Mouse (Mus musculus): ENCODE results near the gene Grid1.

Grid1 gene

GRCm38 (mm10) chr14:35453702-35454101 is 633.8 kb downstream of the Grid1 start:
- DNase-seq (ENCODE audit: low read depth), result no peak

DNA sequence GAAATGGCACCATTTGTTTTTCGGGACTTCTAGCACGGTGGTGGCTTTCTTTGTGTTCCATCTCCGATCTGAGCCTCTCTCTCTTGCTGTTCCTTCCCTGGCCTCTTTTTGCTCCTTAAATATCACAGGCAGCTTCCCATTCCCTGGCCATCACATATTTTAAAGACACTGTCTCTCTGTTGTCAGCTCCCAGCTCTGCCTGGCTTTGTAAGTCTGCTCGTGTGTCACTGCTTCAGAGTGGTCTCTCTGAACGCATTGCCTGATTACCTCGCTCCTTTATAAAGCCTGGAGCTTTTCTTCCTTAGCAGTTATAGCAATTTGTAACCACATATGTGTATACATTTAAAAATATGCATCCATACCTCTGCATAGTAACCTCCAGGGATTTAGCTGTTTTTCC is 648.3 kb downstream of the Grid1 start:
- DNase-seq (ENCODE audit: low read depth), result no peak

DNA sequence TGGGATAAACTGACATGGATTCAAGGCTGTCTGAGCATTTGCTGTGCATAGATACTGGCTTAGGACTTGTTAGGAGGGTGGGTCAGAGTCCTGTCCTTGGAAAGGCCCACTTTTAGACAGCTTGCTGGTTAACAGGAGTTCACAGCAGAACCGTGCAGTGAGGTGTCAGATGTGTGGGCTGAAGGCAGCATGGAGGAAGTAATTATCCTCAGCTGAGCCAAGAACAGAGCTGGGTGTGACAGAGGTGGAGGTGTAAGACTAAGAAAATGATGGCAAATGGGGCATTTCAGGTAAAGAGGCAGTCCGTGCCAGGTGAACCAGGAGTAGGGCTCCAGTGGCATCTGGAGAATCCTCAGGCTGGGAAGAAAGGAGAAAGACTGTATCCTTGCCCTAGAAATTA is 666.1 kb downstream of the Grid1 start:
- no peak for DNase-seq (ENCODE audit: low read depth)

DNA sequence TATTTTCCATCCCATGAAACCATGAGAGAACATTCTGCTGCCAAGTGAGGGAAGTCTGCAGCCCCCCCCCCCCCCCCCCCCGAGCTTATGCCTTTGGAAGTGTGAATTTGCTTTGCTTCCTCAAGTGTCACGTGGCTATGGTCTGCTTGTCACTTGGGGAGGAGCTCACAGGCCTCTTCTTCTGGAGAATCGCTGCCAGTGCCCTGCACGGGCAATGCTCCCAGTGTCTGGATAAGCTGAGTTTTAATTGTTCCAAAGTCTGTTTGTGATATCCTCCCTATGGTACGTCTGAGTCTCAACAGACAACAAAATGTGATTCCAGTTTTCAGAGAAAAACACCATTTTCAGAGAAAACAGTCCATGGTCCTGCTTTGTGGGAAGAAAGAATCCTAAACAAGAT is 682.4 kb downstream of the Grid1 start:
- DNase-seq (ENCODE audit: low read depth), result no peak

DNA sequence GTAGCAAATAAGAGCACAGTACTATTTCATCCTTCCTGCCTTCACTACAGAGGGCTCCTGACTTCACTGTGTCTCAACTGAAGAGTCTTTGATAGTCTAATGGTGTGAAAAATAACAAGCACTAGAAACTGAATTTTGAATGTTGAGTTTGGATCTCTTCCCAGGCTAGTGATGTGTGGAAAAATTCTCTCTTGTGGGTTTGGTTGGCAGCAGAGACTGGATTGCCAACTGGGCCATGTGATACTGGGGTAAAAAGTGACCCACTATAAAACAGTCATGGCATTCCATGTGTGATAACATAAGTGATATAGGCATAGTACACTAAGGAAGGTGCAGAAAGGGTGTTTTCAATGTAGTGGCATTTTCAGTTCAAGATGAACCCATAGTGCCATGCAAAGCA is 699.5 kb downstream of the Grid1 start:
- no peak for DNase-seq (ENCODE audit: low read depth)

DNA sequence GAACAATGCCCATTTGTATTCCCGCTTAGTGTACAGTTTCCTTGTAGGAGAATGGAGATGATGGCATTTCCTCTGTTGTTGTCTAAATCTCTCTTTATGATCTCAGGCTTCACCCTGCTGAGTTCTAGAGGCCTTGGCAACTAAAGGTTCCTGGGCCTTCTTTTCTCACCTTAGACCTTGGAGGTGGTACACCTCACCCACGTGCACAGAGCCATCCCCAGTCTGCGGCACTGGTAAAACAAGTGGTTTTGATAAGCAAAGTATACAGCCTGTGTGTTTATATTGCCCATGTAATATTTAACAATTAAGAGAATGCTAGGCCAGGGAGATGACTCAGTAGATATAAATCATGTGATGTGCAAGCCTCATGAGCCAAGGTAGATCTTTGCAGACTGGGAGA is 718.9 kb downstream of the Grid1 start:
- no peak for DNase-seq (ENCODE audit: low read depth)

GRCm38 (mm10) chr14:35541254-35541991 is 721.5 kb downstream of the Grid1 start:
- DNase-seq (ENCODE audit: low read depth), result no peak

DNA sequence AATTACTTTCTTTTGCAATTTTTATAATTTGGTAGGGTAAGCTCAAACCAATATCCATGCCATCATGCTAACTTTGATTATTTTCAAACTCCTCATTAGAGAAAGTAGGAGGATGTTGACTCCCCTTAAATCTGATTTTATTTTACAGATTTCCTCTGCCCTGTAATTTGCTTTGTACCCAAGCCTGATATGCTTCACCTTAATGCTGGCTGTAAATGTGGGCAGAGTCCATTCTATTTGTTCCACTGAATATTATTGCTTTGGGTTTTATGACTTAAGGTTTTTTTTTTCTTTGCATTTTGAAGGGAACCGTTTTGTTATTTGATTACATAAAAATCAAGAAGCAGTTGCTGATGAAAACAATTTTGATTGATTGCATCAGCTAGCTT is 722.1 kb downstream of the Grid1 start:
- DNase-seq (ENCODE audit: low read depth), result no peak

- DNase-seq (ENCODE audit: low read depth), result no peak
Measured at GRCm38 (mm10) chr14:35554288-35554687, 734.4 kb downstream of the Grid1 start.

- no peak for DNase-seq (ENCODE audit: low read depth)
Measured at GRCm38 (mm10) chr14:35561244-35561893, 741.5 kb downstream of the Grid1 start.

DNA sequence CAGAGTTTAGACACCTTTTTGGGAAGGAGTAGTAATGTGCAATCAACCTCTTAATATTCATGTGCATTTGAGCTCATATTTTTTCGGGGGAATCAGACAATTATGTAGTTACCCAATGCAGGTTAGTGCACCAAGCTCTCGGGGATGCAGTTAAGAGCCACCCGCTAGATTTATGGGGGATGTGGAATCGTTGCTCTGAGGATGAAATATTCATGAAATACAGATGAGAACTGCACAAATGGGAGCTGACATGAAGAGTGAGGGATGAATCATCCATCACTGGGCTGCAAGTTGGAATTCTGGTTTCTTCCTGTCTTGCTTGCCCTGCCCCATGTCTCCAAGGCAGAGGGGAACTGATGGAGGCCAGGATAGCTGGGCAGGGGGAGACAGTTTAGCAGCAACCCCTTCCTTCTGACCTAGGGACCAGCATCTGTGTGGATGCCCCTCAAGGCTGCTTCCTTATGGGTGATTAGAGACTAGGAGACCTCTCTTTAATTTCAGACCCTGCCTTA is 753.1 kb downstream of the Grid1 start:
- DNase-seq (ENCODE audit: low read depth), result no peak

DNA sequence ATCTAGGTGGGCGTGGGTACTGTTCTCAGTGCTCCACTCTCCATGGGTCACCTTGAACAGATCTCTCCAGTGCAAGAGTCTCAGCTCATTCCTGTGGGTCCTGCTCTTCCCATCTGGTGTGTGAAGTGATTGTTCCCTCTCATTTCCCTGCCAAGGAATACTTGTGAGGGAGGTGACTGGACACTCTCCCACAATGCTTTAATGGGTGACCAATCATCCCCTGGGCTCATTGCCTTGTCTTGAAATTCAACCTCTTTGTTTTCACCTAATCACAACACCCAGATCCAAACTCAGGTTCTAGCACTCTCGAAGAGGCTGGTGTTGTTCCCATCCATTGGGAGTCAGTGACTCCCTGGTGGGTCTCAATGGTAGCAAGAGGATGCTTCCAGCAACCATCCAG is 754.6 kb downstream of the Grid1 start:
- DNase-seq (ENCODE audit: low read depth), result no peak

DNA sequence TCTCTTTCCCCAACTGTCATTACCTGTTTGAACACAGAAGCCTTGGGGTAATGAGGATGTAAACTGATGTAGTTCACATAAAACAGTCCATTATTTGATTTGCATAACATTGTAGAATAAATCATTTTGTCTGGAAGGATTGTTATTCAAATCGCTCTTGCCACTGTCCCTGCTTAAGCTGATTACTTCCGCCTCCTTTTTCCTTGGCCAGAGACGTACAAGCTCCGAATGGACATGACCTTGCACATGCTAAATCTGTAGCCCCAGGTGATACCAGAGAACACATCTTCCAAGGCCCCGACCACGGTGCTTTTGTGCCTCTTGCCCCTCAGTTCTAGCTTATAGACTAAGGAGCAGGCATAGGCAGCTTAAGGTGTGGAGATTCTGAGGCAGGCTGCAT is 755.4 kb downstream of the Grid1 start:
- DNase-seq (ENCODE audit: low read depth), result no peak

DNA sequence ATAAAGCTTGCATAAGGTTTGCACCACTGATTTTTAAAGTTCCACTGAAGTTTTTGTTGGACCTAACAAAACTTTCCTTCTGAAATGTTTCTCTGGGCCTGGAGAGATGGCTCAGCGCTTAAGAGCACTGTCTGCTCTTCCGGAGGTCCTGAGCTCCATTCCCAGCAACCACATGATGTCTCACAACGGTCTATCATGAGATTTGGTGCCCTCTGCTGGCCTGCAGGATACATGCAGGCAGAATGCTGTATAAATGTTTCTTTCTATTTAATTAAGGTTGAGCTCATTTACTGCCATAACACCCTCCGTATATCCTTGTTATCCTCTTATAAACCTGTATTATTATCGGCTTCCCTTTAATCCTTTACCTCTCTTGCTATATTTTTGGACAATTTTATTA is 805.8 kb downstream of the Grid1 start:
- DNase-seq (ENCODE audit: low read depth), result peak; percentile 2

Measured in NIH3T3 (cell line).